Mouse (Mus musculus): ENCODE data around the gene Gpc2.

Gene Gpc2

GRCm38 (mm10) chr5:138279585-138280424, at the start of gene Gpc2, which contains the start of the genes Gm43720 and Stag3:
Gpc2 (minus strand) TSS chr5:138280005.
Gm43720 (minus strand) TSS chr5:138279958.
Stag3 (plus strand) TSS chr5:138280240.
- DNase-seq (ENCODE audit: low read depth): no peak

GRCm38 (mm10) chr5:138312795-138313194, 33.0 kb upstream of the Gpc2 start:
- no peak for DNase-seq (ENCODE audit: low read depth)

- DNase-seq (ENCODE audit: low read depth): no peak
Measured at GRCm38 (mm10) chr5:138299613-138300012, 19.8 kb upstream of the Gpc2 start.

GRCm38 (mm10) chr5:138294158-138294557, 14.4 kb upstream of the Gpc2 start:
- DNase-seq (ENCODE audit: low read depth): no peak

- no peak for DNase-seq (ENCODE audit: low read depth)
Measured at GRCm38 (mm10) chr5:138291638-138292037, 11.8 kb upstream of the Gpc2 start.

- peak; percentile 14 for DNase-seq (ENCODE audit: low read depth)
Measured at GRCm38 (mm10) chr5:138287861-138288260, 8.1 kb upstream of the Gpc2 start.

GRCm38 (mm10) chr5:138283540-138283939, 3.7 kb upstream of the Gpc2 start:
- peak; percentile 11 for DNase-seq (ENCODE audit: low read depth)

GRCm38 (mm10) chr5:138281798-138282197, 2.0 kb upstream of the Gpc2 start:
- no peak for DNase-seq (ENCODE audit: low read depth)

- no peak for DNase-seq (ENCODE audit: low read depth)
Measured at GRCm38 (mm10) chr5:138280829-138281228, 1.0 kb upstream of the Gpc2 start.

GRCm38 (mm10) chr5:138280425-138280768, 592 bp upstream of the Gpc2 start:
- no peak for DNase-seq (ENCODE audit: low read depth)

GRCm38 (mm10) chr5:138277994-138278393, 1.8 kb downstream of the Gpc2 start:
- DNase-seq (ENCODE audit: low read depth): no peak

- peak; percentile 14 for DNase-seq (ENCODE audit: low read depth)
Measured at GRCm38 (mm10) chr5:138275216-138276050, 4.4 kb downstream of the Gpc2 start.

GRCm38 (mm10) chr5:138274186-138274585, 5.6 kb downstream of the Gpc2 start:
- no peak for DNase-seq (ENCODE audit: low read depth)

- peak; percentile 51 for DNase-seq (ENCODE audit: low read depth)
Measured at GRCm38 (mm10) chr5:138272409-138272923, 7.3 kb downstream of the Gpc2 start, which contains the start of gene Gal3st4. Gal3st4 (minus strand) TSS chr5:138272840.

- no peak for DNase-seq (ENCODE audit: low read depth)
Measured at GRCm38 (mm10) chr5:138271232-138271631, 8.6 kb downstream of the Gpc2 start.

GRCm38 (mm10) chr5:138268980-138269379, 10.8 kb downstream of the Gpc2 start:
- no peak for DNase-seq (ENCODE audit: low read depth)

GRCm38 (mm10) chr5:138267114-138267513, 12.7 kb downstream of the Gpc2 start:
- no peak for DNase-seq (ENCODE audit: low read depth)

GRCm38 (mm10) chr5:138265712-138266111, 14.1 kb downstream of the Gpc2 start:
- no peak for DNase-seq (ENCODE audit: low read depth)

- DNase-seq (ENCODE audit: low read depth): no peak
Measured at GRCm38 (mm10) chr5:138264207-138264578, 15.6 kb downstream of the Gpc2 start.

GRCm38 (mm10) chr5:138263260-138264206, 16.3 kb downstream of the Gpc2 start, which contains the start of gene BC037034:
BC037034 (minus strand) TSS chr5:138264033.
- DNase-seq (ENCODE audit: low read depth): peak; percentile 97

- peak; percentile 25 for DNase-seq (ENCODE audit: low read depth)
Measured at GRCm38 (mm10) chr5:138262582-138263240, 17.1 kb downstream of the Gpc2 start.

All from NIH3T3 (cell line).